15 mouse cellular contexts compared by ENCODE assay signal in genomic region chr17:49509431-49509830, GRCm38 (mm10).
DNase-seq lines count a peak whose midpoint lies in the region; ATAC-seq lines count a peak whose summit lies in the region.
"Had no signal": no experiment of that assay in that cellular context is flagged by ENCODE, and none has a peak within 500 bp of the region (broad histone marks: within the 10 kb centered on the region; RNA-seq: fewer than 3 reads in every experiment).

No protein-coding gene starts in this region.

- DNase-seq in frontal cortex, postnatal 10 days (ENCODE audit: low spot score in 2 of 2), result no peak
- DNase-seq in right cerebral cortex, adult 18-20 months, result peak; percentile 56
- DNase-seq in right cerebral cortex, postnatal 4 days, result no peak
- peak; percentile 19 for DNase-seq in right cerebral cortex, postnatal 14 days
- peak; percentile 23 for DNase-seq in telencephalon, adult 2 months (ENCODE audit: low read depth, low spot score)
- no peak for DNase-seq in ovary, postnatal 36 days (ENCODE audit: low spot score)
- DNase-seq: adrenal gland, postnatal 25 days; cerebellum, postnatal 10 days; gastrocnemius, postnatal 36 days; heart, adult 11 months; heart, postnatal 10 days; heart, postnatal 4 days had no signal

- peak; percentile 88 for ATAC-seq in frontal cortex, adult (ENCODE audit: low TSS enrichment)
- ATAC-seq: forebrain, embryonic 15.5 days; hindbrain, postnatal 0 days had no signal

Comparison
In these comparisons a context has a peak if more than half of its experiments do, and no peak if none do; other contexts are left out.
1. DNase-seq: peak in right cerebral cortex, adult 18-20 months (single experiment), right cerebral cortex, postnatal 14 days (single experiment) and telencephalon, adult 2 months (single experiment); none in frontal cortex, postnatal 10 days (0 of 2), right cerebral cortex, postnatal 4 days (single experiment) and ovary, postnatal 36 days (single experiment).